Mouse (Mus musculus) brain, embryonic 14.5 days (tissue): ENCODE data around the gene Cdh20. TPM values are rescaled to one million over a fixed set of nuclear protein-coding genes. Genes with fewer than 3 reads are reported as not detected.
A peak's percentile ranks its signal among the peaks of the same experiment; 100 is the strongest.
"Not testable (repeated sequence)": the region's sequence is repeated elsewhere in the genome, so short reads cannot be mapped to it uniquely, and the experiment has no call there.

ENCODE experiments used
- DNase-seq: peaks from one replicate; pipeline ENCODE4 v3.0.0-alpha.2; 2011; ENCODE audit warnings: low read depth
- CTCF ChIP-seq: fragments of 200-500 bp; IDR thresholded peaks from 2 replicates; pipeline ENCODE4 v1.5.1; 2012; ENCODE audit warnings: inconsistent platforms, mild to moderate bottlenecking, moderate library complexity, borderline replicate concordance; ENCODE audit not compliant: insufficient read depth, insufficient read length; ENCODE audit errors: extremely low read depth
- POLR2A ChIP-seq: fragments of 200-500 bp; IDR thresholded peaks from 2 replicates; pipeline ENCODE4 v1.6.1; 2012; ENCODE audit warnings: mild to moderate bottlenecking, inconsistent platforms, borderline replicate concordance; ENCODE audit not compliant: poor library complexity, insufficient read depth, insufficient read length, severe bottlenecking; ENCODE audit errors: extremely low read depth
- polyA plus RNA-seq: library from polyadenylated mRNA; depleted of rRNA; stranded (reverse); fragments of >200 nt; gene quantifications from 2 replicates; pipeline ENCODE4 v1.2.3, GENCODE M21; 2012

Cdh20 gene
- polyA plus RNA-seq, 1 experiment = 5.6 TPM

GRCm38 (mm10) chr1:104933051-104933450 is 164.7 kb downstream of the Cdh20 start:
- TF ChIP-seq CTCF = no peak
- no peak for TF ChIP-seq POLR2A

GRCm38 (mm10) chr1:104936966-104937365 is 168.6 kb downstream of the Cdh20 start:
- no peak for DNase-seq
- no peak for TF ChIP-seq POLR2A
- TF ChIP-seq CTCF = no peak

More at GRCm38 (mm10) chr1:104933051-104933450, 164.7 kb downstream of the Cdh20 start:
- DNase-seq = no peak

- no peak for DNase-seq
- no peak for TF ChIP-seq POLR2A
- TF ChIP-seq CTCF = no peak
Observed at GRCm38 (mm10) chr1:104939156-104939555, 170.8 kb downstream of the Cdh20 start.

GRCm38 (mm10) chr1:104944470-104945109 is 176.3 kb downstream of the Cdh20 start:
- peak; percentile 87 for DNase-seq
- TF ChIP-seq CTCF (peak; percentile 79), POLR2A (no peak)

- TF ChIP-seq POLR2A = no peak
- TF ChIP-seq CTCF = no peak
- no peak for DNase-seq
Observed at GRCm38 (mm10) chr1:104945110-104945489, 176.8 kb downstream of the Cdh20 start.

GRCm38 (mm10) chr1:104949640-104950039 is 181.3 kb downstream of the Cdh20 start:
- not testable (repeated sequence) for DNase-seq

- TF ChIP-seq CTCF (no peak), POLR2A (no peak)
- peak; percentile 79 for DNase-seq
Observed at GRCm38 (mm10) chr1:104957046-104957445, 188.7 kb downstream of the Cdh20 start.

- no peak for DNase-seq
- TF ChIP-seq CTCF = no peak
- no peak for TF ChIP-seq POLR2A
Observed at GRCm38 (mm10) chr1:104961670-104962069, 193.3 kb downstream of the Cdh20 start.

GRCm38 (mm10) chr1:104962257-104962656 is 193.9 kb downstream of the Cdh20 start:
- TF ChIP-seq POLR2A = no peak
- no peak for TF ChIP-seq CTCF
- peak; percentile 54 for DNase-seq

GRCm38 (mm10) chr1:104979068-104979467 is 210.7 kb downstream of the Cdh20 start:
- no peak for TF ChIP-seq POLR2A
- TF ChIP-seq CTCF = peak; percentile 54; the same call in 1 of the 2 replicates
- DNase-seq = peak; percentile 78

- no peak for DNase-seq
- TF ChIP-seq CTCF (no peak), POLR2A (no peak)
Observed at GRCm38 (mm10) chr1:104980273-104980672, 211.9 kb downstream of the Cdh20 start.

GRCm38 (mm10) chr1:104986222-104986973 is 218.1 kb downstream of the Cdh20 start:
- DNase-seq = peak; percentile 90

More at GRCm38 (mm10) chr1:104986222-104986973, 218.1 kb downstream of the Cdh20 start:
- TF ChIP-seq CTCF (peak; percentile 65; the same call in 1 of the 2 replicates), POLR2A (no peak)
